Mouse (Mus musculus) spleen, postnatal 14 days (tissue): ENCODE results near the gene Fcgr1.
"Not testable (repeated sequence)": the region's sequence is repeated elsewhere in the genome, so short reads cannot be mapped to it uniquely, and the experiment has no call there.

Experiments
- DNase-seq, 2 experiments: peaks; one replicate each; pipeline ENCODE4 v3.0.0; 2021 to 2022; ENCODE audit warnings: low spot score in 2 of 2

The Fcgr1 gene

GRCm38 (mm10) chr3:96327131-96327530, 33.4 kb upstream of the Fcgr1 start:
- no peak for DNase-seq

- DNase-seq = not testable (repeated sequence)
Measured at GRCm38 (mm10) chr3:96323806-96324205, 30.0 kb upstream of the Fcgr1 start.

GRCm38 (mm10) chr3:96322609-96323008, 28.8 kb upstream of the Fcgr1 start:
- no peak for DNase-seq

GRCm38 (mm10) chr3:96321891-96322290, 28.1 kb upstream of the Fcgr1 start:
- DNase-seq = no peak

- not testable (repeated sequence) for DNase-seq
Measured at GRCm38 (mm10) chr3:96320003-96320402, 26.2 kb upstream of the Fcgr1 start.

GRCm38 (mm10) chr3:96312341-96313098, 18.8 kb upstream of the Fcgr1 start:
- DNase-seq = no peak

- no peak for DNase-seq
Measured at GRCm38 (mm10) chr3:96309441-96309840, 15.7 kb upstream of the Fcgr1 start.

- no peak for DNase-seq
Measured at GRCm38 (mm10) chr3:96306506-96306905, 12.7 kb upstream of the Fcgr1 start.

GRCm38 (mm10) chr3:96302076-96302475, 8.3 kb upstream of the Fcgr1 start:
- DNase-seq = no peak

- no peak for DNase-seq
Measured at GRCm38 (mm10) chr3:96300706-96301529, 7.1 kb upstream of the Fcgr1 start.

GRCm38 (mm10) chr3:96299562-96299961, 5.8 kb upstream of the Fcgr1 start:
- DNase-seq = no peak

- no peak for DNase-seq
Measured at GRCm38 (mm10) chr3:96298360-96298759, 4.6 kb upstream of the Fcgr1 start.

GRCm38 (mm10) chr3:96293368-96293767, 401 bp downstream of the Fcgr1 start:
- DNase-seq = no peak

GRCm38 (mm10) chr3:96292641-96293040, 1.1 kb downstream of the Fcgr1 start:
- DNase-seq = no peak

- not testable (repeated sequence) for DNase-seq
Measured at GRCm38 (mm10) chr3:96290727-96291126, 3.0 kb downstream of the Fcgr1 start.

- no peak for DNase-seq
Measured at GRCm38 (mm10) chr3:96289201-96289600, 4.6 kb downstream of the Fcgr1 start.

GRCm38 (mm10) chr3:96287334-96287733, 6.4 kb downstream of the Fcgr1 start:
- DNase-seq = not testable (repeated sequence)

- no peak for DNase-seq
Measured at GRCm38 (mm10) chr3:96284457-96284856, 9.3 kb downstream of the Fcgr1 start.

- no peak for DNase-seq
Measured at GRCm38 (mm10) chr3:96280660-96281059, 13.1 kb downstream of the Fcgr1 start.

GRCm38 (mm10) chr3:96277800-96278624, 15.8 kb downstream of the Fcgr1 start:
- peak; percentile 90 to 93 for DNase-seq

GRCm38 (mm10) chr3:96277428-96277799, 16.4 kb downstream of the Fcgr1 start:
- peak; percentile 63 to 75 for DNase-seq
